Mouse (Mus musculus) cerebellum, adult 2 months (tissue): ENCODE data around the gene Gpc6.

Experiments
- CTCF ChIP-seq: fragments of 200-500 bp; IDR thresholded peaks from 2 replicates; pipeline ENCODE4 v1.5.1; 2011; ENCODE audit warnings: low read depth, mild to moderate bottlenecking, control low read depth, low read length, moderate library complexity, borderline replicate concordance; ENCODE audit not compliant: insufficient read depth
- POLR2A ChIP-seq: fragments of 200-500 bp; IDR thresholded peaks from 2 replicates; pipeline ENCODE4 v1.6.1; 2011; ENCODE audit warnings: low read length, control low read depth, borderline replicate concordance; ENCODE audit not compliant: insufficient read depth

- TF ChIP-seq POLR2A (no peak), CTCF (no peak)
Measured at GRCm38 (mm10) chr14:117773373-117773772, 848.3 kb downstream of the Gpc6 start.
